Mouse (Mus musculus) C2C12 (cell line): ENCODE measurements around the gene Rabgap1l.

Source experiments
- CTCF ChIP-seq: IDR thresholded peaks from one replicate; pipeline ENCODE4 v1.5.1; 2011; ENCODE audit not compliant: control insufficient read depth, insufficient read depth, insufficient read length
- FOSL1 ChIP-seq: IDR thresholded peaks from one replicate; pipeline ENCODE4 v1.8.0; 2011; ENCODE audit warnings: mild to moderate bottlenecking, low read length; ENCODE audit not compliant: poor library complexity, insufficient read depth, severe bottlenecking
- MAX ChIP-seq: IDR thresholded peaks from one replicate; pipeline ENCODE4 v1.6.1; 2011; ENCODE audit warnings: mild to moderate bottlenecking, control low read depth
- MYOD1 ChIP-seq: IDR thresholded peaks from one replicate; pipeline ENCODE4 v1.6.1; 2011; ENCODE audit warnings: low read depth; ENCODE audit not compliant: control insufficient read depth, insufficient read length
- MYOG ChIP-seq: IDR thresholded peaks from one replicate; pipeline ENCODE4 v1.6.1; 2011; ENCODE audit not compliant: control insufficient read depth, insufficient read length; ENCODE audit errors: extremely low read depth
- USF1 ChIP-seq: IDR thresholded peaks from one replicate; pipeline ENCODE4 v1.6.1; 2011; ENCODE audit warnings: low read depth, mild to moderate bottlenecking, control low read depth, moderate library complexity

- TF ChIP-seq CTCF, result no peak
- no peak for TF ChIP-seq MAX
- no peak for TF ChIP-seq MYOD1
- TF ChIP-seq MYOG, result no peak
- TF ChIP-seq USF1, result no peak
- TF ChIP-seq FOSL1, result no peak
These were observed 308.0 kb downstream of the Rabgap1l start for GRCm38 (mm10) chr1:160485028-160485427.
